Mouse (Mus musculus): ENCODE measurements around the gene Fbxo45. TPM values are rescaled to one million over a fixed set of nuclear protein-coding genes. Genes with fewer than 3 reads are reported as not detected.
A peak's percentile ranks its signal among the peaks of the same experiment; 100 is the strongest.
"Not testable (repeated sequence)": the region's sequence is repeated elsewhere in the genome, so short reads cannot be mapped to it uniquely, and the experiment has no call there.

The Fbxo45 gene
- total RNA-seq, 2 experiments from 2014 or later: 46.6 to 50.7 TPM

DNA sequence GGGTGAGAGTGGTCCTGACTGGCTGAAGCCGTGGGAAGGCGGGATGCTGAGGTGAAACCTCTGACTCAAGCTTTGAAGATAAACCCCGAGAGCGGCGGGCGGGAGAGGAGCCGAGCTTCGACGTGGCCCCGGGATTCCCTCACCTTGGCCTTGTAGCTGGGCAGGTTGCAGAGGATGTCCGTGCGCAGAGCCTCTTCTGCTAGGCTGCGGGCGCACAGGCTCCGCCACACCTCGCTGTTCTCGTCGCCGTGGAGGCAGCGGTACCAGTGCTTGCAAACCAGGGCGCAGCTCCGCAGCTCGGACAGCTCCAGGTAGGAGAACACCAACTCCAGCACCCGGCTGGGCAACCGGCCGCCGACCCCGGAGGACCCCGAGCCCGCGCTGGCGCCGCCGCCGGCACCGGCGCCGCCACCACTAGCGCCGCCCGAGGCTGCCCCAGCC is 587 bp downstream of the Fbxo45 start:
- peak overlapping the region; percentile 73 for H3K4me3 ChIP-seq
- DNase-seq (ENCODE audit: extremely low spot score in 1 of 2, low spot score in 2 of 2): peak in 1 of 2 experiments; percentile 60
- intact Hi-C loops (cut with DNase I): loop anchor here (2.0 to 10.0 kb wide), 4 partner anchors 30 to 302 kb away; partner anchors contain the start of genes 0610012G03Rik, Ncbp2 and Rnf168
- H3K27ac ChIP-seq: peak overlapping the region; percentile 86
- no peak for TF ChIP-seq CTCF (IDR thresholded peaks at IDR 0.05)

- Histone ChIP-seq H3K4me3 (no peak overlapping the region), H3K27ac (no peak overlapping the region)
- TF ChIP-seq CTCF (IDR thresholded peaks at IDR 0.05): no peak
- no peak for DNase-seq (ENCODE audit: extremely low spot score in 1 of 2, low spot score in 2 of 2)
- intact Hi-C loops (cut with DNase I): loop anchor here (10.0 kb wide), 1 partner anchor 299 kb away; the partner anchor contains the start of genes 0610012G03Rik and Ncbp2
Measured at GRCm38 (mm10) chr16:32243901-32244300, 3.1 kb downstream of the Fbxo45 start.

GRCm38 (mm10) chr16:32239428-32240312 is 7.3 kb downstream of the Fbxo45 start:
- TF ChIP-seq CTCF (IDR thresholded peaks at IDR 0.05): no peak
- Histone ChIP-seq H3K4me3 (no peak overlapping the region), H3K27ac (no peak overlapping the region)
- intact Hi-C loops (cut with DNase I): loop anchor here (10.0 kb wide), 1 partner anchor 295 kb away; the partner anchor contains the start of genes 0610012G03Rik and Ncbp2
- DNase-seq (ENCODE audit: extremely low spot score in 1 of 2, low spot score in 2 of 2): no peak

- DNase-seq (ENCODE audit: extremely low spot score in 1 of 2, low spot score in 2 of 2): no peak
Measured at GRCm38 (mm10) chr16:32237930-32238680, 8.9 kb downstream of the Fbxo45 start.

DNA sequence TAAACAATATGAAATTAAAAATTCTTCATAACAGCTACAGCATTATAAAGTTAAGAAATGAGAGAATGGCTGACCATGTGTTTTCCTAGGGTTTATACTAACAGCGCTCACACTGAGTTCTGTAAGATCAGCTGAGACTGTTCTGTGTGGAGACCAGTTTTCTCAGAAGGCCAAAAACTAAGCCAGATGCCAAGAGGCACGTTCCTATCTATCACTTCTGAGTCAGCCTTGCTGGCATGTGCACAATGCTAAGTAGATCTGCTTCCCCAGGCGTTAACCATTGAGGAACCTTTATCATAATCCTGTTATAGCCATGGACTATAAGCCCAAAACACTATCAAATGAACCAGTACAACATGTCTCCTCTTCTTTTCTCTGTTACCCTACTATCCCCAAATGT is 14.9 kb downstream of the Fbxo45 start:
- DNase-seq (ENCODE audit: extremely low spot score in 1 of 2, low spot score in 2 of 2); H3K4me3 ChIP-seq; H3K27ac ChIP-seq; intact Hi-C loops (cut with DNase I): not testable (repeated sequence)

More at GRCm38 (mm10) chr16:32237930-32238680, 8.9 kb downstream of the Fbxo45 start:
- intact Hi-C loops (cut with DNase I): no loop called here
- TF ChIP-seq CTCF (IDR thresholded peaks at IDR 0.05): no peak
- Histone ChIP-seq H3K4me3 (no peak overlapping the region), H3K27ac (no peak overlapping the region)

DNA sequence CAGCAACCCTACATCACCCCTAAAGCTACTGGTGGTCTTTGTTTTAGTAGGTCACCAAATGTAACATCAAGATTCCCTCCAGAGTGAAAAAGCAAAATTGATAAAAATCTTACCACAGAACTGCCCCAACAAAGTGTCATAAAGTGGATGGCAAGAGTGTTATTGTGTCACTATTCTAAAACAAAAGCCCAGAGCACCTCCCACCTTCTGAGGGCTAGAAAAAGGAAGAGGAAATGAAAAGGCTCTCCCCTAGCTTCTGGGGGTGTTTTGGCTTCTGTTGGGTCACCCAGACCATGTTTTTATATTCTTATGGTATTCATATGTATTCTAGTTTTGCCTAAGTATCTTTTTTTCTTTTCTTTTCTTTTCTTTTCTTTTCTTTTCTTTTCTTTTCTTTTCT is 24.6 kb downstream of the Fbxo45 start:
- no peak for TF ChIP-seq CTCF (IDR thresholded peaks at IDR 0.05)
- H3K4me3 ChIP-seq: no peak overlapping the region
- intact Hi-C loops (cut with DNase I): no loop called here
- no peak for DNase-seq (ENCODE audit: extremely low spot score in 1 of 2, low spot score in 2 of 2)
- no peak overlapping the region for H3K27ac ChIP-seq

DNA sequence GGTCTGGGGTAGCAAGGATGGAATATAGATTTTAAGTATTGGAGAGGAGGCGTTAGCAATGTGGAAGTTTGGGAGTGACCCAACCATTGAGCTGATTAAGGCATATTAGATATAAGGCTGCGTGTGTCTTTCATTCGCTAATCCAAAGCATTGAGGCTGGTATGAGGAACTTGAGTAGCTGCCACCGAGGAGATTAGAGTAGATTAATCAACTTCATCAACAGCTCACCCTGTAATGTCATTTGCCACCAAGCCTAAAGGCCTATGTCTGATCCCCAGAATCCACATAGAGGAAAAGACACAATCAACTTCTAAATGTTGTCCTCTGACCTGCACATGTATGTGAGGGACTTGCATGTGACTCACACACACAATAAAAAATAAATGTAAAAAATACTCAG is 25.2 kb downstream of the Fbxo45 start:
- intact Hi-C loops (cut with DNase I): no loop called here
- Histone ChIP-seq H3K27ac (no peak overlapping the region), H3K4me3 (no peak overlapping the region)
- TF ChIP-seq CTCF (IDR thresholded peaks at IDR 0.05): no peak
- DNase-seq (ENCODE audit: extremely low spot score in 1 of 2, low spot score in 2 of 2): no peak

GRCm38 (mm10) chr16:32214804-32215576 is 32.0 kb downstream of the Fbxo45 start:
- DNase-seq (ENCODE audit: extremely low spot score in 1 of 2, low spot score in 2 of 2): peak; percentile 26 to 40
- H3K27ac ChIP-seq: peak overlapping the region; percentile 45; the same call in 1 of the 2 replicates
- intact Hi-C loops (cut with DNase I): no loop called here
- peak; percentile 16 for TF ChIP-seq CTCF (IDR thresholded peaks at IDR 0.05)
- no peak overlapping the region for H3K4me3 ChIP-seq

DNA sequence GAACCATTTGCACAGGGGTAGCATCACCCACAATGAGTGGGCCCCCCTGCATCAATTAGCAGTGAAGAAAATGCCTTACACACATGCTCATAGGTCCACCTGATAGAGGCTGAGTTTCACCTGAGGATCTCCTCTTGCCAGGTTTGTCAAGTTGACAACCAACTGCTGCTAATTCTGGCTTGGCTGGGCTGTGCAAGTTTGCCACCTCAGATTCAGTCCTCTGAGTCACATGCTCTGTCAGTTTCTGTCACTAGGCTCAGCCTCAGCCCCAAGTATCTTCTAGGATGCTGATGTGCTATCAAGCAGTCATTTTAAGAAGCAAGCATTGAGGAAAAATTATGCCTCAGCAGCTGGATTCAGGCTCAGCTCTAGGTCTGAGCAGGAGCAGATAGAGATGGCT is 32.8 kb downstream of the Fbxo45 start:
- no peak for TF ChIP-seq CTCF (IDR thresholded peaks at IDR 0.05)
- H3K27ac ChIP-seq: peak overlapping the region; percentile 32
- intact Hi-C loops (cut with DNase I): no loop called here
- H3K4me3 ChIP-seq: no peak overlapping the region
- no peak for DNase-seq (ENCODE audit: extremely low spot score in 1 of 2, low spot score in 2 of 2)

GRCm38 (mm10) chr16:32204902-32205301 is 42.1 kb downstream of the Fbxo45 start:
- Histone ChIP-seq H3K4me3 (no peak overlapping the region), H3K27ac (no peak overlapping the region)
- no peak; the same call in 1 of the 2 replicates for TF ChIP-seq CTCF (IDR thresholded peaks at IDR 0.05)
- intact Hi-C loops (cut with DNase I): loop anchor here (5.0 kb wide), 2 partner anchors 73 to 88 kb away; no protein-coding TSS in a partner anchor
- DNase-seq (ENCODE audit: extremely low spot score in 1 of 2, low spot score in 2 of 2): no peak

- no peak overlapping the region for H3K27ac ChIP-seq
- TF ChIP-seq CTCF (IDR thresholded peaks at IDR 0.05): peak; percentile 40
- intact Hi-C loops (cut with DNase I): loop anchor here (5.0 kb wide), 2 partner anchors 70 to 85 kb away; no protein-coding TSS in a partner anchor
- no peak overlapping the region for H3K4me3 ChIP-seq
- DNase-seq (ENCODE audit: extremely low spot score in 1 of 2, low spot score in 2 of 2): peak; percentile 24 to 47
Measured at GRCm38 (mm10) chr16:32202681-32203080, 44.3 kb downstream of the Fbxo45 start.

Data from left cerebral cortex, adult 2 months (tissue).